Mouse (Mus musculus) lung, postnatal 25 days (tissue): ENCODE measurements around the gene Fam180a.
"Not testable (repeated sequence)": the region's sequence is repeated elsewhere in the genome, so short reads cannot be mapped to it uniquely, and the experiment has no call there.

Experiments used
- DNase-seq: peaks from one replicate; pipeline ENCODE4 v3.0.0; 2022; ENCODE audit warnings: low spot score

Fam180a gene

DNA sequence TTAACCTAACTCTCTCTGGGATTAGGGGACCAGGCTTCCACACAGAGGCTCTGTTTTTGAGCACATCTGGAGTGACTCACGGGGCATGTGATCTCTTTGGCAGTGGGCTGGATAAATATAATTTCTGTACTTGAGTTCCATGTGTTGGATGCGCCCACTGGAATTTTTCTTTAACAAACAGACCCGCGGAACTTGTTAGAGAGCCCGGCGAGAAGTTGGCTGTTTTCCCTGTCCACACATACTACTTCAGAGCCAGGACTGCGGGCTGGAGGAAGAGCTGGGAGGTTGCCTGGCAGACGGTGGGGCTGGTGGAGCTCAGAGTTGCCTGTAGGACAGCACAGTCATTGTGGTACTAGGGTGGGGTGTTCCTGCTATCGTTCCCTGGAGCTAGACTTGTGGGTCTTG is at the start of gene Fam180a:
Gene Fam180a, minus strand, starts transcription at position 31 of the 405 bp plus-strand sequence.
- peak; percentile 67 for DNase-seq

GRCm38 (mm10) chr6:35374052-35374451 is 48.1 kb upstream of the Fam180a start:
- no peak for DNase-seq

DNA sequence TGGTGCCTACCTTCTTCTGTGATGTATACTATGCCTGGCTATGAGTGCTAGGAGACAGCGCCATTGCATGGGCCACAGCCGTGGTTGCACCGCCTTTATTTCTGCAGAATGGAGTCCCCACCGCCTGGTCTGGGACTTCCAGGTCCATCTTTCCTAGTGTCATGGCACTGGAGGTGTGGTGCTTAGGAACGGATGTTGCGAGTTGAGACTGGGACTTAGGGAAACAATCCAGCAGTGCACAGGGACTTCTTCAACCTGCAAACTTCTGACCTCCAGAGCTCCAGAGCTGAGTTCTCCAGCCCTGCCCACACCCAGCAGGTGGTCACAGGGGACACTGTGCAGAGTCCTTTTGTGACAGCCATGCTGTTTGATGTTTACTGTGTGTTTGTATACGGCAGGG is 44.4 kb upstream of the Fam180a start:
- DNase-seq = no peak

GRCm38 (mm10) chr6:35369578-35370282 is 43.8 kb upstream of the Fam180a start:
- DNase-seq = not testable (repeated sequence)

GRCm38 (mm10) chr6:35362596-35362995 is 36.7 kb upstream of the Fam180a start:
- DNase-seq = no peak

- DNase-seq = no peak
Observed at GRCm38 (mm10) chr6:35355320-35355719, 29.4 kb upstream of the Fam180a start.

- no peak for DNase-seq
Observed at GRCm38 (mm10) chr6:35354622-35354998, 28.7 kb upstream of the Fam180a start.

DNA sequence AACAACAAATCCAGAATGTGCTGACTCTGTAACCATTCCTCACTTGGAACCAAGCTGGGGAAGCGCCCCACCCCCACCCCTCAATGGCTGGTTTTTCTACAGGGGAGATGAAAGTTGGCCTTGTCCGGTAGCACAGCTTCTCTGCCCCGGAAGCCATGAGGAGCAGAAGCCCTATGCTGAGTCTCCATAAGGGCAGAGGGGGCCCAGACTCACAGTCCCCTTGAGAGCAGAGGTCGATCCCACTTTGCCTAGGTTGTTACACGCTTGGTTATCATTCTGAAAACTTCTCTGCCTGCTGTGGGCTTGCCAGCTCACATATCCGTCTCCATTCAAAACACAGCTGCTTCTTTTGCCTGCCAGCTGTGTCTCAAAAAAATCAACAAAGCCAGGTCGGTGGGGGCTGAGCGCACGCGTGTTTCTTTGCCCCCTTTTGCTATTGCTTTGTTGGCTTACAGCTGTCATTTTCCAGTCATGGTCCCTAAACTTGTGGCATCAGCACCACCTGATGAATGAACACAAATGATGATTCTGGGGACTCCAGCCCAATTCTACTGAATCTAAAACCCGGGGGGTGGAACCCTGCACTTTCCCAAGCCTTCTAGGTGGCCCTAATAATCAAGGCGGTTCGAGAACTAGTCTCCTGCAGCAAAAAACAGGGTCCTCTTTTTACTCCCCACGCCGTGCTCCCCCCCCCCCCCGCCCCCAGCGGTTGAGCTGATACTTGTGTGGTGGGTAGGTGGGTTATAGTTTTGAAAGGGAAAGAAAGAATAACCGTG is 28.1 kb upstream of the Fam180a start:
- no peak for DNase-seq

DNA sequence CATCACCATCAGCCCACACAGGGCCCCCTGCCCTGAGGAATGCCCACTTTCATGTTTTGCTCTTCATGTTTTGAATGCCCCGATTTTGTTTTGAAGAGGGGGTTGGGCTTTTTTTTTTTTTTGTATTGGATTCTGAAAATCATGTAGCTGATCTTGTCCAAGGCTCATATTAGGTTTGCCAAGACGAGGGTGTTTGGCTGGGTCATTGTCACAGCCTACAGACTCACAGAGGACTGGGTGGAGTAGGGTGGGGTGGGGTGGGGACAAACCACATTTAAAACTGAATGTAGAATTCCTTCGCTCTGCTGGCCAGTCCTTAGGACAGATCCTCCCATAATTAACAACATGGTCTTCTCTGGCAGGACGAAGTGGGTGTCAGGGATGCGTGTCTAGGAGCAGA is 27.5 kb upstream of the Fam180a start:
- DNase-seq = no peak

- no peak for DNase-seq
Observed at GRCm38 (mm10) chr6:35352867-35353266, 26.9 kb upstream of the Fam180a start.

DNA sequence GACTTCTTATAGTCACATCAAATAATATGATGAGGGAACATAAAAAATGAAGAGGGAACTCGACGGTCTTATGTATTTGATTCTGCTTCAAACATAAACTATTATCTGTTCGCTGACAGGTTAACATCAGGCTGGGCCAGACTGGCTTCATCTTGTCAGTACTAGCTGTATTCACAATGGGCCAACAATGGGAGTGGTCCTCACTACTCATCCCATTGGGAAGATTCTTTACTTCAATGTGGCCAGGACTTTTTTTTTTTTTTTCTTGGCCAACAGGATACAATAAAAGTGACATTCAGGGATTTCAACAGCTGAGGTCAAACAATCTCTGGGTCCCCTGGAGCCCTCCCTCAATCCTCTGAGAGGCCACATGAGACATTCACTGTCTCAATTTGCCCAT is 25.9 kb upstream of the Fam180a start:
- DNase-seq = no peak

DNA sequence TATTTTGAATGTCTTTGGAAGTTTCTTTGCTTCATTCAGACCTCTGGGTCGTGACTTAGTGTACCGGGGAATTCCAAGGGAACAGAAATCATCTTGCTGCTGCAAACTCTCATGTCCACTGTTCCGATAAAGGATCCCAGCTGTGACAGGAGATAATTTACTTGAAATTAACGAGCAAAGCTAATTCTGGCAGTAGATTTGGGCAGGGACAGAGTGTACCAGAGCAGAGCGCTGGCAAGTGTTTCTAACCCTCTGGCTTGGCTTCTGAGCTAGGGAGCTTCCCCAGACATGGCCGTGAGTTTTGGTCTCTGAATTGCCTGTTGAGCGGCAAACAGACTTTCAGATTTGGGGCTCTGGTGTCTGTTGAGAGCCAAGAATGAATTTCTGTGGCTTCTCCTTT is 23.8 kb upstream of the Fam180a start:
- peak; percentile 66 for DNase-seq

- DNase-seq = no peak
Observed at GRCm38 (mm10) chr6:35338640-35339039, 12.7 kb upstream of the Fam180a start.

DNA sequence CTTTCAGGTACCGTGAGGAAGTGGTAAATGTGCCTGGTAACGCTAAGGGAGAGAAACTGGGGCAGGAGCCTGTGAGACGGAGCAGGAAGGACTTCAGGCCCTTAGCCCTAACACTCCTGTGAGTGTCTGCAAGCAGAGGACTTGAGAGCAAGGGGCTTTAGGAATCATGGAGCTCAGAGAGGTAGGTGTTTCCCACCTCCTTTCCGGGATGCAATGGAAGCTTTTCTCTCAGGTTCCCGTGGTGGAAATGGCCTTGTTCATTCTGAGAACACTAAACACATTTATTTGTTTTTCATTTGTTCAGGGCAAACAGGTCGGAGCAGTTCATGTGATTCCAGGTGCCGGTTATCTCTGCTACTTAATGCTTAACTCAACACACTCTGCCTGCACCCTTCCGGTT is 11.9 kb upstream of the Fam180a start:
- DNase-seq = no peak

DNA sequence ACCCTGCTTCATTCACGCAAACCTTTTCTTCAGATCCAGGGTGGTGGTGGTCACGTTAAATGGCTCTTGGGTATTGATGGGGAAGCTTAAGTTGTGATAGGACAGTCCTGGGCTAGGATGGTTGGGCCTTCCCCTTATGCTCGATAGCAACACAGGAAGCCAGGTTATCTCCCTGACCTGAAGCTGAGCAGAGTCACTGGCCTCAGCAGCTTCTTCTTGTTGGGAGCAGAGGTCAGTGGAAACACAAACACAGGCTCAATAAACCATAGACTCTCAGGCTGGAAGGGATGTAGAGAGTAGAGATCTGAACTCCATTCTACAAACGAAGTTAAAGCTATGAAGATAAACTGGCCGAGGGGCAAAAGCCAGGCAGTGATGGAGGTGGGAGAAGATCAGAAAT is 9.5 kb upstream of the Fam180a start:
- DNase-seq = no peak

GRCm38 (mm10) chr6:35334278-35334677 is 8.3 kb upstream of the Fam180a start:
- DNase-seq = no peak

GRCm38 (mm10) chr6:35333632-35334031 is 7.7 kb upstream of the Fam180a start:
- DNase-seq = no peak

DNA sequence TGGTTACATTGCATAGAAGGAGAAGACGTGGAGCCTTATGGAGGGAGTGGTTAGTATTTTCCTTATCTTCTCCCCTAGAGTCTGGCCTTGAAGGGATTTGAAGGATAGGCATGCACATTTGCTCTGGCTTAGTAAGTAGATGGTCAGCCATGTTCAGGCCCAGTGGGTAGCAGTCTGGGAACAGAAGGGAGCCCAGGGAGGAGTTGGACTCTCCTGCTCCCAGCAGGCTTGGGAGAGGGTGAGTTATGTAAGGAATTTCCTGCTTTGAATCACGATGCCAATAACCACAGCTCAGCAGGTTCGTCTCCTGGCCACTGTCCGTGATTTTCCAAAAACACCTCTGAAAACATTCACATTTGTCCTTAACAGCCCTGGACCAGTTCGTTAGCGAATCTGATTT is 4.9 kb upstream of the Fam180a start:
- no peak for DNase-seq

DNA sequence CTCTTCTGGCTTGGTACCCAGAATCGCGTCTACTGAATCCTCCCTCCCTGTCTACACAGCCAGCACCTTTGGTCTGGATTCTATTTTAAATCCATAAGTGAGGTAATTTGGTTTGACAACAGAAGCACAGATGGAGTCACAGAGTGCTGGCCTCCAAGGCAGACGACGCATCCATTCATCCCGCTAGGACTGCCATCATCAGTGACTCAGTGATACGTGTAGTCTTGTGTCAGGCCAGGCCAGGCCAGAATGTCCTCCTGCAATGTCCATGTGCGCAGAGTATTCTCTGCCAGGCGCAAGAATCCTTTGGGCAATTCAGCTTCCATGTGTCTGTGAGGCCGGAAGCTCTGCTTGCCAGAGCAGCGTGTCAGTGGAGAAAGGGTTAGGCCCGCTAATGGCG is 4.0 kb upstream of the Fam180a start:
- no peak for DNase-seq

DNA sequence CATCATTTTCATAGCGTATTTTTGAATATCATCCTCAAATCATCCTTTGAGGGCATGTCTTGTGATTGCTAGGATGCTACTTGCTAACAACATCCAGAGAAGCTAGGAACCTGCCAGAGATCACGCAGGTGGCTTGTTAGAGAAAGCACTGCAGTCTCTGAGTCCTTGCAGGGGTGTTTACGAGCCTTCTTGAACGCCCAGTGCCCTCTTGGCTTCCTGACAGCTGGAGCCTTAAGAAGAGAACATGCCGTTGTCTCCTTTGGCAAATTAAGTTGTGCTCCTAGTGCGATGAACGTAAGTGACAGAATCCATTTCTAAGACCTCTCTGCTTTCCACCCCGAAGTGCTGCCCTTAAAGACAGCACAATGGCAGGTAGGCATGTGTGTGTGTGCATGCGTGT is 1.6 kb downstream of the Fam180a start:
- no peak for DNase-seq

DNA sequence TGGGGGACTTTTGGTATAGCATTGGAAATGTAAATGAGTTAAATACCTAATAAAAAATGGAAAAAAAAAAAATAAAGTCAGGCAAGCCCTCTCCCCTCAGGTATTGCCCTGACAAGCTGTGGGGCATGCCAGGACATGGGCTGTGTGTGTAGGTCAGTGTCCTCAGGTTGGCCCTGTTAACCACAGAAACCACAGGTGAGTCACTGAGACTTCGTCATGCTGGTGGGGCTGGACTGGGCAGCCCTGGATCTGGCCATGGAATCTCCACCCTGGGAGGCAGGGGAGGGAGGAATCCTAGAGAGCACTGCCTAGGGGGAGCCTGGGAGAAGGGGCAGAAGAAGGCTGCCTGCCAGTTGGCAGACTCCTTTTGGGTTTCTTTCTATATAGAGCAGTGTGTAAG is 2.9 kb downstream of the Fam180a start:
- DNase-seq = no peak

DNA sequence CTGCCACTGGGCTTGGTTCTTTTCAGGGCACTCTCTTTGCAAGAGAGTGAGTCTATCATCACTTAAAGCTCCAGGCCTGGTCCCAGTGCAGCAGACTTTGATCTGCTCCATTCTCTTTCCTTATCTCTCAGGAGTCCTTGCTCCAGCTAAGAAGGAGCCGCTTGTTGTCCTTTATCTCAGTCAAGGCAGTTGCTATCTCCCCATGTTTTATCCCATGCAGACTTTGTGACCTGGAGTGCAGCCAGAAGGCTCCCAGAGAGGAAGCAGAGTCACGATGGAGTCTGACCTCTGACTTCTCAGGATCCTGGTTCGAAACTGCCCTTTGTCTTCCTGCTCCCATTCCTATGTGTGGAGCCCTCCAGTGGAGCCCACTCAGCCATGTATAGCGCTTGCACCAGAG is 4.8 kb downstream of the Fam180a start:
- DNase-seq = no peak

DNA sequence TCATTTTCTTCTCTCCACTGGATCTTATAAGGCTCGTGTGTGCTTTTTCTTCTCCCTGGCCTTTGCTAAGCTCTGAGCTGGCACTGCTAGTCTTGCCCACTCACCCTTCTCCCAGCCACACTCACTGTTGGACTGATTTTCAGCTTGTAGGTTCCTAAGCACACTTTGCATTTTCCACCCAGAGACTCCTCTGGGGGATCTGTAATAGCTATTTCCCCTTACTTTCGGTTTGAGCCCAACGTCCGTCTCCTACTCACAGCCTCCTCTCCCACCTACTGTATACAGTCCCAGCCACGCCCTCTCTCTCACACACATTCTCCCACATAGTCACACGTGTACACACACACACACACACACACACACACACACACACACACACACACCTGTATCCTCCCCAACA is 6.1 kb downstream of the Fam180a start:
- DNase-seq = no peak

- no peak for DNase-seq
Observed at GRCm38 (mm10) chr6:35313520-35313919, 12.4 kb downstream of the Fam180a start.
